Mouse (Mus musculus) cerebellum, adult 2 months (tissue): ENCODE data around the gene Rad51b.

Experiments used
- CTCF ChIP-seq: fragments of 200-500 bp; IDR thresholded peaks from 2 replicates; pipeline ENCODE4 v1.5.1; 2011; ENCODE audit warnings: low read depth, mild to moderate bottlenecking, control low read depth, low read length, moderate library complexity, borderline replicate concordance; ENCODE audit not compliant: insufficient read depth
- POLR2A ChIP-seq: fragments of 200-500 bp; IDR thresholded peaks from 2 replicates; pipeline ENCODE4 v1.6.1; 2011; ENCODE audit warnings: low read length, control low read depth, borderline replicate concordance; ENCODE audit not compliant: insufficient read depth

GRCm38 (mm10) chr12:79313721-79314120 lies 16.6 kb downstream of the Rad51b start:
- TF ChIP-seq POLR2A (no peak), CTCF (no peak)
